Mouse (Mus musculus) olfactory bulb, adult 2 months (tissue): ENCODE data around the gene Secisbp2. TPM values are rescaled to one million over a fixed set of nuclear protein-coding genes. Genes with fewer than 3 reads are reported as not detected.

Experiments
- H3K27ac ChIP-seq: fragments of 200-500 bp; 2 replicates; pipeline ENCODE4 v1.5.1; 2012; ENCODE audit warnings: low read depth, low read length; ENCODE audit not compliant: insufficient read depth
- H3K4me1 ChIP-seq: fragments of 200-500 bp; 2 replicates; pipeline ENCODE4 v1.6.1; 2012; ENCODE audit warnings: low read length; ENCODE audit not compliant: control insufficient read depth, insufficient read depth
- H3K4me3 ChIP-seq: fragments of 200-500 bp; 2 replicates; pipeline ENCODE4 v1.5.1; 2012; ENCODE audit warnings: mild to moderate bottlenecking, low read depth, low read length, moderate library complexity; ENCODE audit not compliant: insufficient read depth
- CTCF ChIP-seq: fragments of 200-500 bp; IDR thresholded peaks from 2 replicates; pipeline ENCODE4 v1.5.1; 2012; ENCODE audit warnings: low read depth, mild to moderate bottlenecking, low read length, moderate library complexity; ENCODE audit not compliant: insufficient read depth
- POLR2A ChIP-seq: fragments of 200-500 bp; IDR thresholded peaks from 2 replicates; pipeline ENCODE4 v1.6.1; 2012; ENCODE audit warnings: mild to moderate bottlenecking, low read depth, low read length, moderate library complexity; ENCODE audit not compliant: insufficient read depth
- WGBS: fragments of 180-500 bp; shearing (Covaris S2); methylation state at CpG from one replicate; pipeline ENCODE4 v1.1.7; 2018; 5-methylcytosine and 5-hydroxymethylcytosine counted together
- polyA plus RNA-seq: library from polyadenylated mRNA; stranded (reverse); fragments of >200 nt; gene quantifications from 2 replicates; pipeline ENCODE4 v1.2.4, GENCODE M21; 2012; ENCODE audit warnings: low replicate concordance; ENCODE audit not compliant: missing spikeins, insufficient read depth, insufficient read length

Secisbp2 gene
- polyA plus RNA-seq, 1 experiment: not detected

DNA sequence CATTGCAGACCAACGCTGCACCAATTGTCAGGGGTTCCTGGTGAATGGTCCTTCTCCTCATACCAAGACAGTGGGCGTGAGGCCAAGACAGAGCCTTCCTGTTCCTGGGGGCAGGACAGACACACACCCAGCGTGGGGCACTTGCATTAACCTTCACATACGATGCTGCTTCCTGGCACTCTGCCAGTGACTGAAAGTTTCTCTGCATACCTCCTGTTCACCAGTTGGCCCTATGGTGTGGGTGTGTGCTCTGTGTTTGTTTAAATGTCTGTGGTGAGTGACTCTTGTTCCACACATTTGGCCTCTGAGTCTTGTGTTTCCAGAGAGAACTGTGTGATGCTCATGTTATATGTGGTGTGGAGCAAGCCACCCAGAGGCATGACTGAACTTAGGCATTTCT lies 25.1 kb downstream of the Secisbp2 start:
- no peak overlapping the region for H3K4me3 ChIP-seq
- TF ChIP-seq POLR2A (no peak), CTCF (no peak)
- H3K27ac ChIP-seq: no peak overlapping the region
- H3K4me1 ChIP-seq: peaks cover 10% of the 10 kb centered on the region
- WGBS: 71% methylated on average over 4 of the region's 4 CpGs

DNA sequence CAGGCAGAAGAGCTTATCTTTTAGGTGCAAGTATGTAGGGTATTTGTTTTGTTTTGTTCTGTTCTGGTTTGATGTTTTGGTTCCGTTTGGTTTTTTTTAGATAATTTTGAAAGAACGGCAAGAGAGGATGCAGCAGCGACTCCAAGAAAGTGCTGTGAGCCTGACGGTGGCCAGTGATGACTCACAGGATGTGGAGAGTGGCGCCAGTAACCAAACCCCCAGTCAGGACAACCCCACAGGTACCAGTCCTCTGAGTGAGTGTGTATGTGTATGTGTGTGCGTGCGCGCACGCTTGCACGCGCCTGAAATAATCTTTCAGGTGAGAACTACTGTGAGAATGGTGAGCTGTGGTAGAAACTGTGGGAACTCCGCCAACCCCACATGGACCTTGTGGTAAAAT lies 25.5 kb downstream of the Secisbp2 start:
- no peak for TF ChIP-seq CTCF
- no peak for TF ChIP-seq POLR2A
- no peak overlapping the region for H3K27ac ChIP-seq
- H3K4me3 ChIP-seq: no peak overlapping the region
- peaks cover 10% of the 10 kb centered on the region for H3K4me1 ChIP-seq
- WGBS: 95% methylated on average over 12 of the region's 12 CpGs

DNA sequence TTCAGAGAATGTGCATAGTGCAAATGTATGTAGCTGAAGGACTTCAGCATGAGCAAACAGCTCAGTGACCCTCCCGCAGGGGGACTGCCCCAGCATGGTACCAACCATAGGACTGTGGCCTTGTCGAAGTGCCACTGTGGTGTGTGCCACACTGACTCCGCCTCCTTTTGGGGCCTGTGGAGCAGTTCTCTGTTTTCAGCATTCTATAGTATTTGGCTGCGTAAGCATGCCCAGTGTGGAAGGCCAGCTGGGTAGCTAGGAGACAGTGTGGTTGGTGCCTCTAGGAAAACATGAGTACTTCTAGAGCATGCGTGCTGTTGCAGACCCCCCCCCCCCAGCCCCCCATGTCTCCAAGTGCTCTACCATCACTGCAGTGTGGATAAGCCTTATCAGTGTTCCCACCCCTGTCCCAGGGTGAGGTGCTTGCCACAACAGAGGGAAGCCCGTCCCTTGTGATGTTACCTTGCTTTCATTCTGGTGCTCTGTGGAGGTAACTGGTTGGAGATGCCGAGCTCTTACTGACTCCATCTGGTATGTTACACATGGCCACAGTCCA lies 26.2 kb downstream of the Secisbp2 start:
- no peak for TF ChIP-seq POLR2A
- TF ChIP-seq CTCF: no peak
- H3K4me3 ChIP-seq: no peak overlapping the region
- H3K27ac ChIP-seq: no peak overlapping the region
- H3K4me1 ChIP-seq: peaks cover 10% of the 10 kb centered on the region
- WGBS: 84% methylated on average over 7 of the region's 7 CpGs

DNA sequence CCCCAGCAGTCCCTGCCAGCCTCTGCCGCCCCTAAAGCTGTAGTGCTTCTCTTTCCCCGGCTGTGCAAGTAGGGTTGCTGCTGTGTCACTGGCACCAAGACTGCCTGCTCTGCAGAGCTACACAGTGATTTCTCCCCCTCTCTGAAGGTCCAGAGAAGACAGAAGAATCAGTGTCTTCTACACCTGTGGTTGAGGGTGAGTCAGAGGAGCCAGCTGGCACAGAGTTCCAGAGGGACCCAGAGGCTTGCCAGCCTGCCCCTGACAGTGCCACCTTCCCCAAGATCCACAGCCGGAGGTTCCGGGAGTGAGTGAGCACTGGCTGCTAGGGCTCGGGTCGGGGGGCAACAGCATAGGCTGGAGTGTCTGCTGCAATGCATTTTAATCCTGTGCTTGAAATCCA lies 27.2 kb downstream of the Secisbp2 start:
- no peak for TF ChIP-seq CTCF
- TF ChIP-seq POLR2A: no peak
- Histone ChIP-seq H3K27ac (no peak overlapping the region), H3K4me3 (no peak overlapping the region), H3K4me1 (peaks cover 10% of the 10 kb centered on the region)
- 52% methylated on average over 6 of the region's 6 CpGs for WGBS

DNA sequence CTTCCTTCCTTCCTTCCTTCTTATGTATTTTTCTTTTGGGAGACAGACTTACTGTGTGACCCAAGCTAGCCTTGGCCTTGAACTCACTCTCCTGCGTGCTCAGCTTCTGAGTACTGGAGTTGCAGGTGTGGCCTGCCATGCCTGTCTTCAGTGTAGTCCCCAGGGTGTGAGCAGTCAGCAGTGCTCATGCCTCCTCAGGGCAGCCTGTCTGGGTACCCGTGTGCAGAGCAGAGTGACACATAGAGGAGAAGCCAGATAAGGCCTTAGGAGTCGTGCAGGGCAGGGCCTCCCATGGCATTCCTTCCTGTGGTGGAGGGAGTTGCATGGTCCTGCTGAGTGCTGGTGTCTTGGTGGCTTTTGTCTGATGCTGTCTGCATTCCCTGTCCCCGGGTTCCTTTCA lies 27.8 kb downstream of the Secisbp2 start:
- H3K4me1 ChIP-seq: peaks cover 10% of the 10 kb centered on the region
- TF ChIP-seq POLR2A: no peak
- no peak for TF ChIP-seq CTCF
- H3K27ac ChIP-seq: no peak overlapping the region
- WGBS: 76% methylated on average over 4 of the region's 4 CpGs
- no peak overlapping the region for H3K4me3 ChIP-seq

DNA sequence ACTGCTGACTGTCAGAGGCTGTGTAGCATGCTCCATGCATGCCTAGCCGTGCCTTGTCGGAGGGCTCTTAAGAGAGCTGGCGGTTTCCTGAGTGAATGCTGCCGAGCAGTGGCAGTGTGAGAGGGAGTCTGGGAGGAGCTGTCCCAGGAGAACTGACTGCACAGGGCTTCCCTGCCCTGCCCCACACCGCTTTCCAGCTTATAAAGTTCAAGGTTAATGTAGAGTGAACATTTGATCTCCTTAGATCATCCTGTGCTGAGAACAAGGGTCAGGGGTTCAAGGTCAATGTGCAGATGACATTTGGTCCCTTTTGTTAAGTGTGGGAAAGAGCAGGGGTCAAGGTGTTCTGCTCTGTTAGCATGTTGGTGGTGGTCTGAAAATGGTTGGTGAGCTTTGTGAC lies 29.6 kb downstream of the Secisbp2 start:
- no peak for TF ChIP-seq POLR2A
- no peak for TF ChIP-seq CTCF
- Histone ChIP-seq H3K27ac (no peak overlapping the region), H3K4me3 (no peak overlapping the region), H3K4me1 (peaks cover 10% of the 10 kb centered on the region)
- 80% methylated on average over 5 of the region's 5 CpGs for WGBS

DNA sequence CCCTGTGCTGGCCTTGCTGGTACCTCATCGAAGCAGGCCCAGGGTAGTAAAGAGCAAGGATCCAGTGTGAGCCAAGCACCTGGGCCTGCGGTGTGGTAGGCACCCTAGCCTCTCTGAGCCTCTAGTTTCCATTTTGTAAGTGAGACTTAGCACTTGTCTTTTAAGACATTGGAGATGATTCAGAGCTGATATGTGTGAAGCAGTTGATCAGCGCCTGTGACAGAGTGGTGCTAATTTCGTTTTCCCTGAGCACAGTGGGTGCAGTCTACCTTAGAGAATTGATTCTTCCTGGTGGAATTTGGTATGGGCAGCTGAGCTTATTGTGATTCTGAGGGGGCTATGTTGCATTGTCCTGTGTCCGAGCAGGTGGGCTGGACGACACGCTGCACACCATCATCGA lies 30.1 kb downstream of the Secisbp2 start:
- H3K4me3 ChIP-seq: no peak overlapping the region
- TF ChIP-seq CTCF: no peak
- no peak for TF ChIP-seq POLR2A
- peaks cover 10% of the 10 kb centered on the region for H3K4me1 ChIP-seq
- H3K27ac ChIP-seq: no peak overlapping the region
- 91% methylated on average over 8 of the region's 8 CpGs for WGBS

DNA sequence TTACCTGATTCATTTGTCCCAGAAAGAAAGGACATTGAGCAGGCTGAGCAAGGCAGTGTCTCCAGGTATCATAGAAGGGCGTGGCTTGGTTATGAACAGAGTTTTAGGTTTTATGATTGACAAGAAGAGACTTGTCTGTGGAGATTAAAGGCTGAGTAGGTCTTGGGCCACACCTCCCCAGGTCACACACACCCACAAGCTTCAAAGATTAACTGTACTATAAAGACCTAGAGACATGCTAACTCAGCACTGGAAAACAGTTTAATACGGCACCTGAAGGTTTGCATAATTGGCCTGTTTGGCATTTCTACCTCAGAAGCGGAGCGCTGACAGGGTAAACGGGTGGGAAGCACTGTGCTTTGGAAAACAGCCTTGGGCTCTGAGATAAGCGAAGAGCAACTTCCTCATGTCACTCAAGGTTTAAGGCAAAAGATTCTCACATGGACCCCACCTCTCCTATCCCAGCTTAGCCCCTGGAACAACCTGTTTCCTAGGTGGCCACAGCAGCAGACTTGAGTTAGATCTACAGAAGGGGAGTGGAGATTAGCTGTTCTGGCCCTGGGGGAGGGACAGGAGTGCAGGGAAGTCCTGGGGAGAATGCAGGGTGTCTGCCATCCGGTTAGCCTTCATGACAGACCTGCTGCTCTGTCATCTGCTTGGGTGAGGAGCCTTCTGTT lies 33.9 kb downstream of the Secisbp2 start:
- whole genome bisulfite sequencing: 90% methylated on average over 7 of the region's 7 CpGs
- no peak overlapping the region for H3K4me3 ChIP-seq
- TF ChIP-seq CTCF (no peak), POLR2A (no peak)
- H3K27ac ChIP-seq: no peak overlapping the region
- no peaks in the 10 kb centered on the region for H3K4me1 ChIP-seq

DNA sequence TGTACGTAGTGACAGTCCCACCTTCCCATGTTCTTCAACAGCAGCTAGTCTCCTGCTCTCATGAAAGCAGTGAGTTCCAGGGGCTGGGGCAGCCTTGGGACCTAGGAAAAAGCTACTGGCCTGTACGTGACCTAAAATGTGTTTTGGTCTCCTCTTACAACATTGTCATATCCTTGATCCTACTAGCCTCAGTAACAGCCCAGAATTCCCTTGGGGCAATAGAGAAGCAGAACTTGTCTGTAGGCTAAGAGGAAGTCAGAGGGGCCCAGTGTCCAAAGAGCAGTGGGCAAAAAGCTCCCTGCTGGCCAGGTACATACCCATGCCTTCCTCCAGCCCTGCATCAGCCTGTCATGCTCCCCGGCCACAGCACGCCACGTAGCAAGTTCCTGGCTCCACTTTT lies 35.5 kb downstream of the Secisbp2 start:
- H3K4me1 ChIP-seq: no peaks in the 10 kb centered on the region
- no peak overlapping the region for H3K27ac ChIP-seq
- H3K4me3 ChIP-seq: no peak overlapping the region
- TF ChIP-seq CTCF (no peak), POLR2A (no peak)
- 98% methylated on average over 5 of the region's 5 CpGs for WGBS
